Mouse (Mus musculus) induced T-regulatory cell, adult 2 months (primary cell): ENCODE measurements around the gene Krtap9-3.

ENCODE experiments used
- DNase-seq: peaks from one replicate; pipeline ENCODE4 v3.0.0-alpha.2; 2012; ENCODE audit warnings: low read depth

The Krtap9-3 gene

DNA sequence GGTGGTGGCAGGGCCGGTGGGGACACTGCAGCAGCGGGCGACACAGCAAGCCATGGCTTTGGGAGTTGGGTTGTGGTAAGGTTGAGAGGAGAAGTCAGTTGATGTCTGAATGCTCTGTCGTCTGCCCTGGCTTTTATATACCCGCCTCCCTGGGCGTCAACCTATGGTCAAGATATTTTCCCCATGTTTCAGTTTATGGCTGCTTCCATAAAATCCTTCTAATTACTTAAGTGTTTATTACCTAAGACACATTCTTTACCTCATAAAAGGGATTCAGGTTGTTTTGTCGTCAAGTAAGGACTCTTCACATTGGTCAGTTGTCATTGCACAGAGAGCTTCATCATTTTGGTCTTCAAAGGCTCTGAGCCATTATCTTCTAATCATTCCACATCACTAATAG lies 31.4 kb downstream of the Krtap9-3 start, which contains the start of gene Krtap3-1:
Krtap3-1 (minus strand) TSS at position 101 of the 400 bp plus-strand sequence.
- no peak for DNase-seq

GRCm38 (mm10) chr11:99562580-99562979 lies 35.3 kb downstream of the Krtap9-3 start:
- no peak for DNase-seq

GRCm38 (mm10) chr11:99559366-99559765 lies 38.5 kb downstream of the Krtap9-3 start, which contains the start of gene Gm11939:
Gm11939 (minus strand) TSS chr11:99559466.
- DNase-seq = no peak

- DNase-seq = no peak
Observed at GRCm38 (mm10) chr11:99557976-99558745, 39.7 kb downstream of the Krtap9-3 start.

- no peak for DNase-seq
Observed at GRCm38 (mm10) chr11:99556753-99557152, 41.2 kb downstream of the Krtap9-3 start, which contains the start of gene Krtap3-2. Krtap3-2 (minus strand) TSS chr11:99556853.

GRCm38 (mm10) chr11:99556195-99556594 lies 41.7 kb downstream of the Krtap9-3 start:
- no peak for DNase-seq

- no peak for DNase-seq
Observed at GRCm38 (mm10) chr11:99550765-99551164, 47.1 kb downstream of the Krtap9-3 start, which contains the start of gene Krtap3-3. Krtap3-3 (minus strand) TSS chr11:99550865.

GRCm38 (mm10) chr11:99547892-99548291 lies 50.0 kb downstream of the Krtap9-3 start:
- DNase-seq = no peak
